Mouse (Mus musculus) intestine, embryonic 14.5 days (tissue): ENCODE results near the gene Cpn1. TPM values are rescaled to one million over a fixed set of nuclear protein-coding genes. Genes with fewer than 3 reads are reported as not detected.

Source experiments
- ATAC-seq: fragments of 200-750 bp; cut with Nextera tagmentation; replicated peaks from 2 replicates; pipeline ENCODE4 v1.8.0; 2017; ENCODE audit warnings: low read depth, moderate number of reproducible peaks, moderate TSS enrichment, moderate library complexity; ENCODE audit not compliant: low FRiP score, low TSS enrichment
- DNase-seq: peaks from one replicate; pipeline ENCODE4 v3.0.0-alpha.2; 2018; ENCODE audit warnings: low spot score
- H3K27ac ChIP-seq: fragments of 300-500 bp; sonication (generic); 2 replicates; pipeline ENCODE4 v1.5.1; 2014; ENCODE audit warnings: low read depth, mild to moderate bottlenecking, control low read depth
- H3K27me3 ChIP-seq: fragments of 300-500 bp; sonication (generic); replicated peaks from 2 replicates; pipeline ENCODE4 v1.6.1; 2014; ENCODE audit warnings: low read length, control low read depth; ENCODE audit not compliant: control insufficient read depth, insufficient read depth
- H3K36me3 ChIP-seq: fragments of 300-500 bp; sonication (generic); 2 replicates; pipeline ENCODE4 v1.6.1; 2014; ENCODE audit warnings: low read length, control low read depth; ENCODE audit not compliant: control insufficient read depth, insufficient read depth
- H3K4me1 ChIP-seq: fragments of 300-500 bp; sonication (generic); replicated peaks from 2 replicates; pipeline ENCODE4 v1.6.1; 2014; ENCODE audit warnings: low read length, control low read depth, mixed read lengths; ENCODE audit not compliant: control insufficient read depth, insufficient read depth
- H3K4me2 ChIP-seq: fragments of 300-500 bp; sonication (generic); 2 replicates; pipeline ENCODE4 v1.6.1; 2014; ENCODE audit warnings: low read length
- H3K4me3 ChIP-seq: fragments of 300-500 bp; sonication (generic); 2 replicates; pipeline ENCODE4 v1.5.1; 2014; ENCODE audit warnings: low read depth, low read length, control low read depth, mixed read lengths
- H3K9ac ChIP-seq: fragments of 300-500 bp; sonication (generic); 2 replicates; pipeline ENCODE4 v1.6.1; 2014; ENCODE audit warnings: mild to moderate bottlenecking, low read length
- H3K9me3 ChIP-seq: fragments of 300-500 bp; sonication (generic); 2 replicates; pipeline ENCODE4 v1.6.1; 2016; ENCODE audit warnings: low read length, control low read depth; ENCODE audit not compliant: control insufficient read depth
- WGBS: fragments of 180-500 bp; shearing (Covaris S2); extraction: QIAGEN DNeasy Blood & Tissue Kit; methylation state at CpG from one replicate; pipeline ENCODE4 v1.1.7; 2014; 5-methylcytosine and 5-hydroxymethylcytosine counted together
- polyA plus RNA-seq: library from polyadenylated mRNA; unstranded; fragments of >200 nt; fragmentation: Nextera tagmentation; extraction: Ambion mirVana; gene quantifications from 2 replicates; pipeline ENCODE4 v1.2.1, GENCODE M21; 2014

The Cpn1 gene
- polyA plus RNA-seq, 1 experiment from 2014 or later: 15.5 TPM

- H3K9me3 ChIP-seq: no peaks in the 10 kb centered on the region
- H3K4me2 ChIP-seq: no peak overlapping the region
- H3K4me3 ChIP-seq: no peak overlapping the region
- H3K27ac ChIP-seq: no peak overlapping the region
- no peaks in the 10 kb centered on the region for H3K36me3 ChIP-seq
- H3K9ac ChIP-seq: no peak overlapping the region
- ATAC-seq (no peak), DNase-seq (no peak)
- WGBS: 92% methylated on average over 6 of the region's 6 CpGs
- H3K4me1 ChIP-seq: no peaks in the 10 kb centered on the region
- no peaks in the 10 kb centered on the region for H3K27me3 ChIP-seq
Observed at GRCm38 (mm10) chr19:43974221-43974620, 12.1 kb downstream of the Cpn1 start.

GRCm38 (mm10) chr19:43973711-43974110 lies 12.6 kb downstream of the Cpn1 start:
- H3K4me1 ChIP-seq: no peaks in the 10 kb centered on the region
- H3K27me3 ChIP-seq: no peaks in the 10 kb centered on the region
- H3K36me3 ChIP-seq: no peaks in the 10 kb centered on the region
- ATAC-seq (no peak), DNase-seq (no peak)
- no peak overlapping the region for H3K4me2 ChIP-seq
- no peak overlapping the region for H3K4me3 ChIP-seq
- H3K9ac ChIP-seq: no peak overlapping the region
- 81% methylated on average over 9 of the region's 9 CpGs for WGBS
- H3K27ac ChIP-seq: no peak overlapping the region
- H3K9me3 ChIP-seq: no peaks in the 10 kb centered on the region

GRCm38 (mm10) chr19:43972129-43972528 lies 14.2 kb downstream of the Cpn1 start:
- 90% methylated on average over 8 of the region's 8 CpGs for WGBS

GRCm38 (mm10) chr19:43968436-43969026 lies 17.8 kb downstream of the Cpn1 start:
- Histone ChIP-seq H3K4me3 (no peak overlapping the region), H3K27ac (no peak overlapping the region), H3K4me2 (no peak overlapping the region), H3K9ac (no peak overlapping the region), H3K27me3 (no peaks in the 10 kb centered on the region), H3K36me3 (no peaks in the 10 kb centered on the region), H3K4me1 (no peaks in the 10 kb centered on the region), H3K9me3 (no peaks in the 10 kb centered on the region)
- 62% methylated on average over 8 of the region's 11 CpGs for WGBS
- DNase-seq (no peak), ATAC-seq (no peak)

More at GRCm38 (mm10) chr19:43972129-43972528, 14.2 kb downstream of the Cpn1 start:
- Histone ChIP-seq H3K4me3 (no peak overlapping the region), H3K27ac (no peak overlapping the region), H3K27me3 (no peaks in the 10 kb centered on the region), H3K4me1 (no peaks in the 10 kb centered on the region), H3K36me3 (no peaks in the 10 kb centered on the region), H3K9ac (no peak overlapping the region), H3K4me2 (no peak overlapping the region), H3K9me3 (no peaks in the 10 kb centered on the region)
- ATAC-seq (no peak), DNase-seq (no peak)

- Histone ChIP-seq H3K9ac (no peak overlapping the region), H3K36me3 (no peaks in the 10 kb centered on the region), H3K4me2 (no peak overlapping the region), H3K4me1 (no peaks in the 10 kb centered on the region), H3K9me3 (no peaks in the 10 kb centered on the region), H3K27ac (no peak overlapping the region), H3K27me3 (no peaks in the 10 kb centered on the region), H3K4me3 (no peak overlapping the region)
- 73% methylated on average over 2 of the region's 2 CpGs for WGBS
- ATAC-seq (no peak), DNase-seq (no peak)
Observed at GRCm38 (mm10) chr19:43966481-43966880, 19.9 kb downstream of the Cpn1 start.

GRCm38 (mm10) chr19:43965496-43966085 lies 20.8 kb downstream of the Cpn1 start:
- ATAC-seq: no peak

GRCm38 (mm10) chr19:43962795-43963194 lies 23.6 kb downstream of the Cpn1 start:
- Histone ChIP-seq H3K4me1 (peaks cover under 1% of the 10 kb centered on the region), H3K36me3 (no peaks in the 10 kb centered on the region), H3K27me3 (no peaks in the 10 kb centered on the region), H3K9ac (no peak overlapping the region), H3K4me2 (no peak overlapping the region), H3K27ac (no peak overlapping the region), H3K9me3 (0 out of 2 replicates have a peak, but pooled peaks cover 2% of the 10 kb centered on the region), H3K4me3 (no peak overlapping the region)
- ATAC-seq (no peak), DNase-seq (no peak)
- WGBS: 72% methylated on average over 9 of the region's 9 CpGs

More at GRCm38 (mm10) chr19:43965496-43966085, 20.8 kb downstream of the Cpn1 start:
- Histone ChIP-seq H3K9ac (no peak overlapping the region), H3K4me2 (no peak overlapping the region), H3K27ac (no peak overlapping the region), H3K36me3 (no peaks in the 10 kb centered on the region), H3K4me1 (no peaks in the 10 kb centered on the region), H3K4me3 (no peak overlapping the region), H3K27me3 (no peaks in the 10 kb centered on the region), H3K9me3 (0 out of 2 replicates have a peak, but pooled peaks cover 2% of the 10 kb centered on the region)
- no peak for DNase-seq
- WGBS: 74% methylated on average over 11 of the region's 11 CpGs

GRCm38 (mm10) chr19:43961185-43961584 lies 25.2 kb downstream of the Cpn1 start:
- Histone ChIP-seq H3K9me3 (0 out of 2 replicates have a peak, but pooled peaks cover 2% of the 10 kb centered on the region), H3K9ac (no peak overlapping the region), H3K27ac (no peak overlapping the region), H3K27me3 (no peaks in the 10 kb centered on the region), H3K36me3 (no peaks in the 10 kb centered on the region), H3K4me3 (no peak overlapping the region), H3K4me1 (peaks cover 6% of the 10 kb centered on the region), H3K4me2 (no peak overlapping the region)
- ATAC-seq (no peak), DNase-seq (no peak)
- WGBS: 84% methylated on average over 2 of the region's 2 CpGs

- Histone ChIP-seq H3K9ac (no peak overlapping the region), H3K27me3 (no peaks in the 10 kb centered on the region), H3K4me1 (peaks cover 6% of the 10 kb centered on the region), H3K4me2 (no peak overlapping the region), H3K4me3 (no peak overlapping the region), H3K9me3 (0 out of 2 replicates have a peak, but pooled peaks cover 2% of the 10 kb centered on the region), H3K36me3 (no peaks in the 10 kb centered on the region), H3K27ac (no peak overlapping the region)
- DNase-seq: no peak
- ATAC-seq: no peak
- 87% methylated on average over 11 of the region's 11 CpGs for WGBS
Observed at GRCm38 (mm10) chr19:43960014-43960413, 26.3 kb downstream of the Cpn1 start.
